16 mouse cellular contexts compared by ENCODE assay signal in genomic region chr8:125184881-125185280, GRCm38 (mm10).
DNase-seq lines count a peak whose midpoint lies in the region; ATAC-seq and TF ChIP-seq lines count a peak whose summit lies in the region.
"Had no signal": no experiment of that assay in that cellular context is flagged by ENCODE, and none has a peak within 500 bp of the region (broad histone marks: within the 10 kb centered on the region; RNA-seq: fewer than 3 reads in every experiment).

No protein-coding gene starts in this region.

- DNase-seq in CD4-positive, CD25-positive, alpha-beta regulatory T cell, adult 2 months (ENCODE audit: low read depth, low spot score) = peak; percentile 39
- peak; percentile 8 for DNase-seq in liver, adult 2 months (ENCODE audit: extremely low read depth, low read depth, low spot score)
- DNase-seq in B cell, adult 2 months = peak; percentile 32 to 51
- DNase-seq in forebrain, embryonic 14.5 days (ENCODE audit: low spot score) = peak; percentile 22
- DNase-seq in adipocyte (ENCODE audit: low spot score) = no peak
- no peak for DNase-seq in left cerebral cortex, adult 8-10 months (ENCODE audit: low spot score in 2 of 2)
- DNase-seq: kidney, adult 11 months; kidney, postnatal 36 days; right cerebral cortex, postnatal 4 days; thymus, postnatal 4 days had no signal

- 89% methylated on average over 1 of the region's 1 CpGs for WGBS in liver, adult 2 months
- 56% methylated on average over 1 of the region's 1 CpGs for WGBS in liver, embryonic 12.5 days (ENCODE audit: insufficient replicate concordance)
- WGBS in forebrain, embryonic 14.5 days = 63% methylated on average over 1 of the region's 1 CpGs

- no peak for ATAC-seq in CD4-positive, CD25-positive, alpha-beta regulatory T cell, adult 4 months
- no peak for ATAC-seq in liver, embryonic 12.5 days
- ATAC-seq in forebrain, embryonic 14.5 days = peak; percentile 19; the same call in 1 of the 2 replicates

- H3K27me3 ChIP-seq in liver, adult 2 months (ENCODE audit: control insufficient read depth, insufficient read depth, low read length) = 0 out of 2 replicates have a peak, but pooled peaks cover 8% of the 10 kb centered on the region
- H3K27me3 ChIP-seq in liver, embryonic 12.5 days (replicated peaks) = no peaks in the 10 kb centered on the region; the same call in 1 of the 2 replicates
- H3K27me3 ChIP-seq in forebrain, embryonic 14.5 days (replicated peaks; ENCODE audit: control insufficient read depth, insufficient read depth, low read length) = no peaks in the 10 kb centered on the region
- H3K27me3 ChIP-seq: stomach, embryonic 15.5 days had no signal

- H3K9me3 ChIP-seq in liver, embryonic 12.5 days (replicated peaks) = no peaks in the 10 kb centered on the region
- H3K9me3 ChIP-seq in forebrain, embryonic 14.5 days (replicated peaks; ENCODE audit: control insufficient read depth, low read length) = no peaks in the 10 kb centered on the region
- H3K9me3 ChIP-seq: liver, embryonic 15.5 days; midbrain, embryonic 13.5 days; stomach, embryonic 15.5 days had no signal

- no peak overlapping the region for H3K4me2 ChIP-seq in liver, embryonic 12.5 days
- no peak overlapping the region for H3K4me2 ChIP-seq in forebrain, embryonic 14.5 days (ENCODE audit: low read length)
- H3K4me2 ChIP-seq: liver, embryonic 15.5 days; midbrain, embryonic 13.5 days; stomach, embryonic 15.5 days had no signal

- no peak overlapping the region for H3K4me3 ChIP-seq in liver, adult 2 months (ENCODE audit: insufficient read depth, low read depth, low read length)
- no peak overlapping the region for H3K4me3 ChIP-seq in liver, embryonic 12.5 days
- no peak overlapping the region for H3K4me3 ChIP-seq in forebrain, embryonic 14.5 days (ENCODE audit: low read depth, low read length)
- H3K4me3 ChIP-seq: liver, embryonic 15.5 days; midbrain, embryonic 13.5 days; stomach, embryonic 15.5 days had no signal

- H3K9ac ChIP-seq in liver, adult 2 months (ENCODE audit: low read depth, low read length) = no peak overlapping the region
- H3K9ac ChIP-seq in liver, embryonic 12.5 days = no peak overlapping the region
- no peak overlapping the region for H3K9ac ChIP-seq in forebrain, embryonic 14.5 days (ENCODE audit: low read length)
- H3K9ac ChIP-seq: liver, embryonic 15.5 days; midbrain, embryonic 13.5 days; stomach, embryonic 15.5 days had no signal

- H3K36me3 ChIP-seq in liver, adult 2 months (ENCODE audit: control insufficient read depth, insufficient read depth, low read length) = no peaks in the 10 kb centered on the region
- no peaks in the 10 kb centered on the region for H3K36me3 ChIP-seq in liver, embryonic 12.5 days
- H3K36me3 ChIP-seq in forebrain, embryonic 14.5 days (ENCODE audit: control insufficient read depth, insufficient read depth, low read length) = no peaks in the 10 kb centered on the region
- H3K36me3 ChIP-seq: liver, embryonic 15.5 days; midbrain, embryonic 13.5 days; stomach, embryonic 15.5 days had no signal

- no peak overlapping the region for H3K27ac ChIP-seq in liver, adult 2 months (replicated peaks; ENCODE audit: insufficient read depth, low read depth, low read length)
- H3K27ac ChIP-seq in liver, embryonic 12.5 days = no peak overlapping the region
- no peak overlapping the region for H3K27ac ChIP-seq in forebrain, embryonic 14.5 days (ENCODE audit: low read depth, low read length)
- H3K27ac ChIP-seq: liver, embryonic 15.5 days; macrophage; stomach, embryonic 15.5 days had no signal

- no peak for TF ChIP-seq POLR2A in liver, adult 2 months (IDR thresholded peaks at IDR 0.05; ENCODE audit: extremely low read depth, insufficient read depth, low read length)

- H3K4me1 ChIP-seq in liver, adult 2 months (ENCODE audit: control insufficient read depth, insufficient read depth, low read length) = no peaks in the 10 kb centered on the region
- peaks cover 13% of the 10 kb centered on the region; the same call in 1 of the 2 replicates for H3K4me1 ChIP-seq in liver, embryonic 12.5 days
- peaks cover 13% of the 10 kb centered on the region for H3K4me1 ChIP-seq in forebrain, embryonic 14.5 days (ENCODE audit: control insufficient read depth, insufficient read depth, low read length)
- H3K4me1 ChIP-seq: liver, embryonic 15.5 days; stomach, embryonic 15.5 days had no signal

- no peak for TF ChIP-seq CTCF in liver, adult 2 months (IDR thresholded peaks at IDR 0.05; ENCODE audit: low read depth, low read length)

- no peaks in the 10 kb centered on the region for H3K79me2 ChIP-seq in liver, adult 2 months (ENCODE audit: control insufficient read depth, insufficient read depth, low read length)

Comparison
In these comparisons a context has a peak if more than half of its experiments do, and no peak if none do; other contexts are left out.
1. DNase-seq: peak in CD4-positive, CD25-positive, alpha-beta regulatory T cell, adult 2 months (single experiment), liver, adult 2 months (single experiment), B cell, adult 2 months (2 of 2) and forebrain, embryonic 14.5 days (single experiment); none in adipocyte (single experiment) and left cerebral cortex, adult 8-10 months (0 of 2).